Mouse (Mus musculus) heart, embryonic 13.5 days (tissue): ENCODE measurements around the gene Fis1. TPM values are rescaled to one million over a fixed set of nuclear protein-coding genes. Genes with fewer than 3 reads are reported as not detected.

Source experiments
- ATAC-seq: fragments of 200-750 bp; cut with Nextera tagmentation; 2 replicates; pipeline ENCODE4 v1.8.0; 2017; ENCODE audit warnings: moderate TSS enrichment; ENCODE audit not compliant: insufficient number of reproducible peaks, low FRiP score, low TSS enrichment; ENCODE audit errors: extremely low read depth
- H3K27ac ChIP-seq: fragments of 300-500 bp; sonication (generic); replicated peaks from 2 replicates; pipeline ENCODE4 v1.5.1; 2015; ENCODE audit warnings: moderate library complexity, mild to moderate bottlenecking, inconsistent platforms
- H3K27me3 ChIP-seq: fragments of 300-500 bp; sonication (generic); replicated peaks from 2 replicates; pipeline ENCODE4 v1.6.1; 2015; ENCODE audit warnings: mild to moderate bottlenecking, inconsistent platforms
- H3K36me3 ChIP-seq: fragments of 300-500 bp; sonication (generic); 2 replicates; pipeline ENCODE4 v1.6.1; 2015; ENCODE audit warnings: mild to moderate bottlenecking, inconsistent platforms
- H3K4me1 ChIP-seq: fragments of 300-500 bp; sonication (generic); 2 replicates; pipeline ENCODE4 v1.6.1; 2015; ENCODE audit warnings: inconsistent platforms
- H3K4me2 ChIP-seq: fragments of 300-500 bp; sonication (generic); 2 replicates; pipeline ENCODE4 v1.6.1; 2015; ENCODE audit warnings: inconsistent platforms, mild to moderate bottlenecking, moderate library complexity
- H3K4me3 ChIP-seq: fragments of 300-500 bp; sonication (generic); 2 replicates; pipeline ENCODE4 v1.5.1; 2015; ENCODE audit warnings: moderate library complexity, mild to moderate bottlenecking, inconsistent platforms
- H3K9ac ChIP-seq: fragments of 300-500 bp; sonication (generic); 2 replicates; pipeline ENCODE4 v1.6.1; 2015; ENCODE audit warnings: inconsistent platforms, mild to moderate bottlenecking, moderate library complexity
- H3K9me3 ChIP-seq: fragments of 300-500 bp; sonication (generic); 2 replicates; pipeline ENCODE4 v1.6.1; 2016; ENCODE audit warnings: inconsistent platforms
- WGBS: fragments of 180-500 bp; shearing (Covaris S2); methylation state at CpG from one replicate; pipeline ENCODE4 v1.1.7; 2015; ENCODE audit warnings: mixed read lengths; 5-methylcytosine and 5-hydroxymethylcytosine counted together
- polyA plus RNA-seq: library from polyadenylated mRNA; unstranded; fragments of >200 nt; fragmentation: Nextera tagmentation; extraction: Ambion mirVana; gene quantifications from 2 replicates; pipeline ENCODE4 v1.2.1, GENCODE M21; 2015

Gene Fis1
- polyA plus RNA-seq, 1 experiment from 2014 or later = 252 TPM

DNA sequence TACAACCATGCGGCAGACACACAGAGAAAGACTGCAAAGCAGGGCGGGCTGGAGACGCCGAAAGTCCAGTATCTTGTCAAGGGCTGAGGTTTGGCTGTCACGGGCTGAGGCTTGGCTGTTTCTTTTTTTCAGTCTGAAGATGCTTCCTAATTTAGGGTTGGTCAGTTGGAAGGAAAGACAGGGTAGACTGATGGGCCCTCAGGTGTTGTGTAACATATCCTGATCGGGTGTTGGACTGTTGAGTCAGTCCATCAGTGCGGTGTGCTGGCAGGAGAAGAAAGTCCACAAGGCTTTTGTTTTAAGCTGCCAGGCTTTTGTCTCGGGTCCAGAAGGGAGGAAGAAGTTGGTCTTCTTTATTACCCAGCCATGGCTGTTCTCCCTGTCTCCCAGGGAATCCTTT, 20.6 kb downstream of the Fis1 start:
- no peaks in the 10 kb centered on the region for H3K4me1 ChIP-seq
- 58% methylated on average over 8 of the region's 8 CpGs for WGBS
- H3K9ac ChIP-seq = no peak overlapping the region
- H3K4me2 ChIP-seq = no peak overlapping the region
- no peak overlapping the region for H3K4me3 ChIP-seq
- no peaks in the 10 kb centered on the region for H3K9me3 ChIP-seq
- no peaks in the 10 kb centered on the region for H3K27me3 ChIP-seq
- H3K36me3 ChIP-seq = no peaks in the 10 kb centered on the region
- H3K27ac ChIP-seq = no peak overlapping the region
- ATAC-seq = no peak

DNA sequence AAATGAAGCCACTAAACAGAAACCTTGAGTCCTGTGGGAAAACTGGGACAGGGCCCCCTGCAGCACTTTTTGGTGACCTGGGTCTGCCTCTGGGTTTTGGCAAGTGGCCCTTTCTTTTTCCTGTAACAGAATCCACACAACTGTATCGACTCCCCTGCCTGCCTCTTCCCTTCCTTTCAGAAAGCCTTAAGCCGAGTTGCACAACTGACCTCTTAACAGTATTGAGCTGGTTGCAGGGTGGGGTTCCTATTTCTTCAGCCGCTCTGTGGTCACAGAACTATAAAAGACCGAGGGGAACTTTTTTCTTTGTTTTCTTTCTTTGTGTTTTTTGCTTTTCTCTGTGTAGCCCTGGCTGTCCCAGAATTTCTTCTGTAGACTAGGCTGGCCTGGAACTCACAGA, 24.7 kb downstream of the Fis1 start:
- ATAC-seq = no peak
- no peak overlapping the region for H3K4me3 ChIP-seq
- WGBS = 64% methylated on average over 4 of the region's 4 CpGs
- H3K27me3 ChIP-seq = no peaks in the 10 kb centered on the region
- H3K27ac ChIP-seq = no peak overlapping the region
- H3K9ac ChIP-seq = no peak overlapping the region
- H3K36me3 ChIP-seq = peaks cover 22% of the 10 kb centered on the region
- no peaks in the 10 kb centered on the region for H3K4me1 ChIP-seq
- no peaks in the 10 kb centered on the region for H3K9me3 ChIP-seq
- no peak overlapping the region for H3K4me2 ChIP-seq

DNA sequence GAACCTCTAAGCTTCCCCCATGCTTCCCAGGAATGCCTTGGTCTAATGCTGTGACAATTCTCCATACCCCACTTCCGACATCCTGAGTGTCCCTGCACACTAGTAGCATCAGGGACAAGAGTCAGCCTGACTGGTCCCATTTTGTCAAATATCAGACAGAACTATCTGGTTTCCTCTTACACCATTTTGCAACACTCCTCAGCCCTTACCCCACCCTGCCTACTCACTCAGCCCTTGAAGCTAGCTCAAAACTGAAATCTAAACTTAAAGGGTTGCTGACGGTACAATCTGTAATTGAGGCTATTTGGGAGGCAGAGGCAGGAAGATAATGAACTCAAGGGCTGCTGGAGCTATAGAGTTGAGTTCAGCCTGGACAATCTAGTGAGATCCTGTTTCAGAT, 26.7 kb downstream of the Fis1 start:
- WGBS = 75% methylated on average over 2 of the region's 2 CpGs
- Histone ChIP-seq H3K36me3 (peaks cover 33% of the 10 kb centered on the region), H3K27me3 (no peaks in the 10 kb centered on the region), H3K4me1 (no peaks in the 10 kb centered on the region), H3K9ac (no peak overlapping the region), H3K27ac (no peak overlapping the region), H3K4me2 (no peak overlapping the region), H3K9me3 (no peaks in the 10 kb centered on the region), H3K4me3 (no peak overlapping the region)
- ATAC-seq = no peak

DNA sequence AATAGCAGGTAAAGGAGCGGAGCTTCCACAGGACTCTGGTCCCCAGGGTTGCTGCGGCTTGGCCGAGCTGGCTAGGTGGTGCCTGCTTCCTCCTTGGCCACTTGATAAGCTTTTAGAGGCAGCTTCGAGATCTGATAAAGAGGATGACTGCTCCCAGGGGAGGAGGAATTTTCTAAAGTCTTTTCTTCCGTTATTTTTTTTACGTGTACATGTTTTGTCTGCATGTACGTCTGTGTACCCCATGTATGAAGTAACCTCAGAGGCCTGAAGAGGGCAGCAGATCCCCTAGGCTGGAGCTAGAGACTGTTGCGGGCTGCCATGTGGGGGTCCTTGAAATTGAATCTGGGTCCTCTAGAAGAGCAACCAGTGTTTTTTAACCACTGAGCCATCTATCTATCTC, 27.9 kb downstream of the Fis1 start:
- no peaks in the 10 kb centered on the region for H3K9me3 ChIP-seq
- 87% methylated on average over 8 of the region's 8 CpGs for WGBS
- ATAC-seq = no peak

DNA sequence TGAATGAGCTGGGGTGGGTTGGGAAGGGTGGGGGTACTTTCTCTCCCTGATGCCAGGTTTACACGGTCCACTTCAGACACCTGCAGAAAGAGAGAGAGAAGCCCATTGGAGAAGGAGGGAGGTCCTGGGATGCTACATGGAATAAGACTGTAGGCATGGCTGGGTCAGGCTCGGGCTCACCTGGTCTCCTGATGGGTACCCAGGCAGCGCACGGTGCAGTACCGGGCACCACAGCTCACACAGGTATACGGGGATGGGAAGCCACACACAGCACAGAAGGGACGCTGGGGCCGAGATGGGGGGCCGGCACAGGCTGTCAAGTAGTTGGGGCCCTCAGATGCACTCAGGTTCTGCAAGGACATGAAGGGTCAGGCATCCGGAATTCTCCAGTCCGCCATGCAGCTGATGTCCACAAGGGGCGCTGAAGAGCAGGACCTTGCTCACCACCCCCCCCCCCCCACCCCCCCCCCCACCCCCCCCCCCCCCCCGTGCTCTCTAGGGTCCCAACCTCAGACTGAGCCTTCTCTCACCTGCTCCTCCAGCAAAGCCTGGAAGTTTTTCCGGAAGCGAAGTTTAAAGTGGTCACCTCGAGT, 29.4 kb downstream of the Fis1 start:
- Histone ChIP-seq H3K27ac (no peak overlapping the region), H3K4me2 (no peak overlapping the region), H3K4me1 (peaks cover 9% of the 10 kb centered on the region), H3K27me3 (no peaks in the 10 kb centered on the region), H3K9me3 (no peaks in the 10 kb centered on the region), H3K4me3 (no peak overlapping the region), H3K9ac (no peak overlapping the region), H3K36me3 (peaks cover 34% of the 10 kb centered on the region)
- 46% methylated on average over 15 of the region's 16 CpGs for WGBS
- ATAC-seq = no peak

More for the DNA sequence above, 27.9 kb downstream of the Fis1 start:
- H3K4me2 ChIP-seq = no peak overlapping the region
- H3K4me3 ChIP-seq = no peak overlapping the region
- no peak overlapping the region for H3K9ac ChIP-seq
- no peak overlapping the region for H3K27ac ChIP-seq
- peaks cover 5% of the 10 kb centered on the region for H3K4me1 ChIP-seq
- H3K27me3 ChIP-seq = no peaks in the 10 kb centered on the region
- H3K36me3 ChIP-seq = peaks cover 34% of the 10 kb centered on the region

DNA sequence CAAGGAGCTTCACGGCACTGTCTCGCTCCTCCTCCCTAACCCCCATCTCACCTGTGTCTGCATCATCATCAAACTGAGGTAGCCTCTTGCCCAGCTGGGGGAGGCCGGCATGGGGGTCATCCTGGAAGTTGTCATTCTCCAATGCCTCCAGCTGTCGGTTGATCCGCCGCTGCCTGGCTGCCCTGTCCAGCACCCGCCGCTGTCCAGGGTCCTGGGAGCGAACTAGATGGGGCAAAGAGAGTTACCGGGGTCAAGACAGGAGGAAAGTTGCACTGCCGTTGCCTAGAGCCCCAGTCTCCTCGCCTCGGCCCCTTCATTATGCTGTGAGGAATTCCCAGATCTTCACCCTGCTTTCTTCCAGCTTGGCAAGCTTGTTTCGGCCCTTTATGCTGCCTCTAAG, 31.8 kb downstream of the Fis1 start:
- WGBS = 44% methylated on average over 14 of the region's 14 CpGs

DNA sequence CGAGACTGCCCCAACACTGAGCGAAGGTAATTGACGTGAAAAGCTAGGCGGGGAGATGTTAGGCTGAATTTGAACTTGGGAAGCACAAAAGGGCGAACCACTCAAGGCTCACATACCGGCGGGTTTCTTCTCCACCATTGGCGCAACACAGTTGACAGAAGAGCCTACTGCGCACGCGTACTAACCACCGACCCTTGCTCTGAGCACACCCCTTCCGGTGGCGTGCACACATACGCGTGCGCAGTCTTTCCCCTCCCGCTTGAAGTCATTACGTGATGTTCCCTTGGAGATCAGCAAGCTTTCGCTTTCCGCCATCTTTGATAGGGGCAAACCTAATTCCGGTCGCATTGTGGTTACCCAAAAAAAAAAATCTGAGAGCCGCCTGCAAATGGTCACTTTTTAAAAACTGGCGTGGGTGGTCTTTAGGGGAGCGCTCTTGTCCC, 33.6 kb downstream of the Fis1 start, which contains the start of gene Plod3:
Gene Plod3 (plus strand): TSS at position 325 of the 443 bp plus-strand sequence.
- H3K27me3 ChIP-seq = no peaks in the 10 kb centered on the region
- ATAC-seq = peak; percentile 85
- no peaks in the 10 kb centered on the region for H3K9me3 ChIP-seq
- peaks cover 50% of the 10 kb centered on the region for H3K36me3 ChIP-seq
- H3K9ac ChIP-seq = peak within 1 kb of the TSS; percentile 96
- WGBS = 0% methylated on average over 26 of the region's 26 CpGs
- H3K4me2 ChIP-seq = peak within 1 kb of the TSS; percentile 87
- peaks cover 19% of the 10 kb centered on the region for H3K4me1 ChIP-seq
- H3K27ac ChIP-seq = peak within 1 kb of the TSS; percentile 90
- H3K4me3 ChIP-seq = peak within 1 kb of the TSS; percentile 82

More for the DNA sequence above, 31.8 kb downstream of the Fis1 start:
- no peaks in the 10 kb centered on the region for H3K27me3 ChIP-seq
- peaks cover 19% of the 10 kb centered on the region for H3K4me1 ChIP-seq
- ATAC-seq = no peak
- no peak overlapping the region for H3K27ac ChIP-seq
- H3K4me3 ChIP-seq = no peak overlapping the region
- H3K9ac ChIP-seq = no peak overlapping the region
- H3K9me3 ChIP-seq = no peaks in the 10 kb centered on the region
- peaks cover 46% of the 10 kb centered on the region for H3K36me3 ChIP-seq
- H3K4me2 ChIP-seq = no peak overlapping the region

DNA sequence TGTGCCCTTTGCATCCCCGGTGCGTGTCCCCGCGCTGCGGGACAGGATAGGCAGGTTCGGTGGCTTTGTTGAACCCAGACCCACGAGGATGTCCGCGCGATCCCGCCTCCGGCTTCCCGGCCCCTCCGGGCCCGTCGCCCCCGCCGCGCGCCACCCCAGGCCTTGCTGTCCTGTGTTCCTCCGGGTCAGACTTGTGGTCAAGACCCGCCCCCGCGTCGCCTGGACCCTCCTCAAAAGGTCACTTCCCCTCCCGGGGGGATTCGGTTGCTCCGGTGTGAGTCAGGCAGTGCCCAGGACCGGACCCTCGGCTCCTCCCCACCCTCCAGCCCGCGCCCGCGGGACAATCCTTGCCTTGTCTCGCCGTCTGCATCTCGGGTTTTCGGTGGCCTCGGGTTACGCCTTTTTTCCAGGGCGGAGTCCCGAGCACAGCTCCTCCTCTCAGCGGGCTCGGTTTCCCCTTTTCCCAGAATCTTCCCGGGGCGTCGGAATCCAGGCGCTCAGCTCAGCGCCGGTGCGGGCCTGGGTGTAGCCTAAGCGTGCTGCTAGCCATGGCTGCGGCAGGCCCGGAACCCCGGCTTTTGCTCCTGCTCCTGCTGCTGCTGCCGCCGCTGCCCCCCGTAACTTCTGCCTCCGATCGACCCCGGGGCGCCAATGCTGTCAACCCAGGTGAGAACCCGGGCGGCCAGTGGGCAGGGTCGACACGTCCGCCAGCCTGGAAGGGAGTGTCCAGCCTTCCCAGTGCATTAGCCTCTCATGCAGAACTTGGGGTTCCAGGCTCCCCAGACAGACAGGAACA, 34.3 kb downstream of the Fis1 start:
- WGBS = under 1% methylated on average over 67 of the region's 67 CpGs
- Histone ChIP-seq H3K27ac (peak overlapping the region; percentile 90), H3K4me2 (peak overlapping the region; percentile 87), H3K9me3 (no peaks in the 10 kb centered on the region), H3K9ac (peak overlapping the region; percentile 96), H3K4me3 (peak overlapping the region; percentile 82), H3K27me3 (no peaks in the 10 kb centered on the region), H3K36me3 (peaks cover 50% of the 10 kb centered on the region), H3K4me1 (peaks cover 19% of the 10 kb centered on the region)
- ATAC-seq = peak; percentile 43

DNA sequence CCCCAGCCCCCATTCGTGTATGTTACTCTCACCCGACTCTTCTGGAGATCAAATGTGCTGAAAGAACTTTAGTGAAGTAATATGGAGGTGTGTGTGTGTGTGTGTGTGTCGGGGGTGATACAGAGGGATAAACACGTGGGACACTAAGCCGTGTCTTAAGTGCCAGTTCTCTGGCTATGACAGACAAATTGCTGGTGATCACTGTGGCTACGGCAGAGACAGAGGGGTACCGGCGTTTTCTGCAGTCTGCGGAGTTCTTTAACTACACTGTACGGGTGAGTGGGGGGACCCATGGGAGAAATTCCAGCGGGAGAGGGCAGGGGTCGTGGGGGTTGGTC, 34.8 kb downstream of the Fis1 start, which contains the start of gene Znhit1:
Gene Znhit1 (minus strand): TSS at position 88 of the 338 bp plus-strand sequence.
- Histone ChIP-seq H3K4me2 (peak within 1 kb of the TSS; percentile 87), H3K9ac (peak within 1 kb of the TSS; percentile 96), H3K4me3 (peak within 1 kb of the TSS; percentile 82), H3K9me3 (no peaks in the 10 kb centered on the region), H3K27ac (peak within 1 kb of the TSS; percentile 90), H3K36me3 (peaks cover 54% of the 10 kb centered on the region), H3K4me1 (peaks cover 19% of the 10 kb centered on the region), H3K27me3 (no peaks in the 10 kb centered on the region)
- ATAC-seq = no peak
- WGBS = 5% methylated on average over 12 of the region's 12 CpGs

DNA sequence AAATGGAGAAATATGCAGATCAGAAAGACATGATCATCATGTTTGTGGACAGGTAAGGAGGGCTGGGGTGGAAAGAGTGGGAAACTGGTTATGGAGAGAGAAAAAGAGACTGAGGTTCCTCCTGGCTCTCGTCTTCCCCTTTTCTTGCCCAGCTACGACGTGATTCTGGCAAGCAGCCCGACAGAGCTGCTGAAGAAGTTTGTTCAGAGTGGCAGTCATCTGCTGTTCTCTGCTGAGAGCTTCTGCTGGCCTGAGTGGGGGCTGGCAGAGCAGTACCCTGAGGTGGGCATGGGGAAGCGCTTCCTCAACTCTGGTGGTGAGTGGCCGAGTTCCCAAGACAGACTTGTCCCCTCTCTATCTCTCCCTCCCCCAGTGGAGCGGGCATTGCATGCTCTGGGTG, 35.3 kb downstream of the Fis1 start:
- H3K27ac ChIP-seq = no peak overlapping the region
- ATAC-seq = no peak
- H3K4me3 ChIP-seq = peak overlapping the region; percentile 82
- H3K27me3 ChIP-seq = no peaks in the 10 kb centered on the region
- H3K36me3 ChIP-seq = peaks cover 59% of the 10 kb centered on the region
- WGBS = 51% methylated on average over 7 of the region's 7 CpGs
- H3K4me1 ChIP-seq = peaks cover 19% of the 10 kb centered on the region
- peak overlapping the region; percentile 96 for H3K9ac ChIP-seq
- H3K9me3 ChIP-seq = no peaks in the 10 kb centered on the region
- H3K4me2 ChIP-seq = peak overlapping the region; percentile 87

DNA sequence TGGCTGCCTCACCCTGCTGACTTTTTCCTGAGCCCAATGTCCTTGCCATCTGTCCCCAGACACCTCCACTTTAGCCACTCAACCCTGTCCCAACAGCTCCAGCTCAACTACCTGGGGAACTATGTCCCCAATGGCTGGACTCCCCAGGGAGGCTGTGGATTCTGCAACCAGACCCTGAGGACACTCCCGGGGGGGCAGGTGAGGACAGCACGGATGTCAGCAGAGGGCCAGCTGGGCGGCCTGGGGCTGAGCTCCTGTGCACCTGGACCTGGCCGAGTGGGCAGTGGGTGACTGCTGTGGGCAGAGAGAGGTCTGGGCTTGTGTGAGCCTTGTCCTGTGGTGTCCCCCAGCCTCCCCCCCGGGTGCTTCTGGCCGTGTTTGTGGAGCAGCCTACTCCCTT, 36.7 kb downstream of the Fis1 start:
- H3K27ac ChIP-seq = no peak overlapping the region
- peaks cover 63% of the 10 kb centered on the region for H3K36me3 ChIP-seq
- no peaks in the 10 kb centered on the region for H3K9me3 ChIP-seq
- ATAC-seq = no peak
- H3K4me2 ChIP-seq = no peak overlapping the region
- H3K4me3 ChIP-seq = no peak overlapping the region
- H3K9ac ChIP-seq = no peak overlapping the region
- WGBS = 88% methylated on average over 6 of the region's 6 CpGs
- H3K27me3 ChIP-seq = no peaks in the 10 kb centered on the region
- peaks cover 19% of the 10 kb centered on the region for H3K4me1 ChIP-seq
